Comparison of ENCODE assay signal across 7 mouse cellular contexts in the genomic region with DNA sequence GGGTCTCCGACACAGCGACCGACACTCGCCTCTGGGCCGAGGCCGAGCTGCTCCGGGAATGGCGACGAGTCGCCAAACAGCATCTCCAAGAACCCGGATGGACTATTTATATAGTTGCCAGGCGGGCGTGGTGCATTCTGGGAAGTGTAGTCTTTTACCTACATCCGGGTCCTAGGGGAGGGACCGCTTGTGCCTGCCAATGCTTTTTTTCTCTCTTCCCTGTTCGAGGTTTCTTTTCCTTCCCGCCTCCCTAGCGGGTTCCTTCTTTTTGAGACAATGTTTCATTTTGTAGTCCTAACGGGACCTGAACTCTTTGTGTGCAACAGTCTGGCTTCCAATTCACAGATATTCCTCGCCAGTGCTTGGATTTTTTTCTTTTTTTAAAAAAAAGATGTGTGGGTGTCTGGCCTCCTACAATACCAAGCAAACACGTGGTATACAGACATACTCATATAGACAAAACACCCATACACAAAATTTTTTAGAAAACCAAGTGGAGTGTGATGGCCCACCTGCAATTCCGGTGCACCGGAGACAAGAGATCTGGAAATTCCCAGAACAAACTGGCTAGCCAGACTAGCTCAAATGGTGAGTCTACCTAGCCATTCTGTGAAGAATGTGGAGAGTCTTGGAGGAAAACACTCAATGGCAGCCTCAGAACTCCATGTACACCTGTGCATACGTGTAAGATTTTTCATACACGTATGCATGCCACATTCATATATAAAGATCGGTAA. TPM values are rescaled to one million over a fixed set of nuclear protein-coding genes. Genes with fewer than 3 reads are reported as not detected.
DNase-seq lines count a peak whose midpoint lies in the region; ATAC-seq and TF ChIP-seq lines count a peak whose summit lies in the region.

A gene (minus strand): TSS at position 87 of the 737 bp plus-strand sequence.

- H3K4me2 ChIP-seq in intestine, postnatal 0 days (replicated peaks; ENCODE audit: low read depth) = peak within 1 kb of the TSS; percentile 81
- H3K4me2 ChIP-seq in midbrain, embryonic 12.5 days (replicated peaks) = peak within 1 kb of the TSS; percentile 81

- intact Hi-C loops in left cerebral cortex, postnatal 4 days (cut with DNase I) = no loop called here

- H3K9me3 ChIP-seq in intestine, postnatal 0 days (ENCODE audit: control insufficient read depth) = no peaks in the 10 kb centered on the region
- H3K9me3 ChIP-seq in midbrain, embryonic 12.5 days = no peaks in the 10 kb centered on the region

- ATAC-seq in intestine, postnatal 0 days = peak; percentile 85
- ATAC-seq in midbrain, embryonic 12.5 days (ENCODE audit: low FRiP score, low read depth) = peak; percentile 87

- H3K27me3 ChIP-seq in intestine, postnatal 0 days (replicated peaks; ENCODE audit: control insufficient read depth, insufficient read depth, low read length) = no peaks in the 10 kb centered on the region
- no peaks in the 10 kb centered on the region for H3K27me3 ChIP-seq in midbrain, embryonic 12.5 days
- no peaks in the 10 kb centered on the region for H3K27me3 ChIP-seq in small intestine, adult 2 months (ENCODE audit: control insufficient read depth, insufficient read depth, low read length)

- TF ChIP-seq CTCF in intestine, postnatal 0 days (IDR thresholded peaks at IDR 0.05; ENCODE audit: low read depth) = no peak
- TF ChIP-seq CTCF in small intestine, adult 2 months (IDR thresholded peaks at IDR 0.05; ENCODE audit: extremely low read depth, insufficient read length, insufficient replicate concordance, low read depth, low read length) = no peak

- no peaks in the 10 kb centered on the region for H3K36me3 ChIP-seq in intestine, postnatal 0 days (ENCODE audit: control insufficient read depth, insufficient read depth)
- peaks cover 15% of the 10 kb centered on the region; the same call in 1 of the 2 replicates for H3K36me3 ChIP-seq in midbrain, embryonic 12.5 days
- H3K36me3 ChIP-seq in small intestine, adult 2 months (ENCODE audit: control insufficient read depth, insufficient read depth, low read length) = 0 out of 2 replicates have a peak, but pooled peaks cover 8% of the 10 kb centered on the region

- peak within 1 kb of the TSS; percentile 79 for H3K27ac ChIP-seq in intestine, postnatal 0 days (ENCODE audit: low read depth, low read length)
- H3K27ac ChIP-seq in midbrain, embryonic 12.5 days (replicated peaks) = peak within 1 kb of the TSS; percentile 88
- H3K27ac ChIP-seq in small intestine, adult 2 months (ENCODE audit: insufficient read depth, low read depth, low read length) = peak within 1 kb of the TSS; percentile 26

- peak; percentile 96 for DNase-seq in adrenal gland, adult 8-10 months
- DNase-seq in embryo, embryonic 9.5 days (ENCODE audit: extremely low spot score) = peak; percentile 99
- DNase-seq in gonadal fat pad, adult 2 months (ENCODE audit: low read depth) = peak; percentile 68
- peak; percentile 97 for DNase-seq in left cerebral cortex, postnatal 4 days

- H3K9ac ChIP-seq in intestine, postnatal 0 days (ENCODE audit: low read depth, low read length) = peak within 1 kb of the TSS; percentile 97
- peak within 1 kb of the TSS; percentile 96 for H3K9ac ChIP-seq in midbrain, embryonic 12.5 days (replicated peaks)

- WGBS in intestine, postnatal 0 days = 12% methylated on average over 26 of the region's 26 CpGs
- WGBS in midbrain, embryonic 12.5 days = 15% methylated on average over 26 of the region's 26 CpGs
- 11% methylated on average over 26 of the region's 26 CpGs for WGBS in small intestine, adult 2 months

- TF ChIP-seq POLR2A in small intestine, adult 2 months (IDR thresholded peaks at IDR 0.05; ENCODE audit: low read depth, low read length) = peak; percentile 98

- peak within 1 kb of the TSS; percentile 97 for H3K4me3 ChIP-seq in intestine, postnatal 0 days (ENCODE audit: low read depth, low read length)
- H3K4me3 ChIP-seq in midbrain, embryonic 12.5 days = peak within 1 kb of the TSS; percentile 99
- H3K4me3 ChIP-seq in small intestine, adult 2 months (ENCODE audit: low read depth, low read length) = peak within 1 kb of the TSS; percentile 81

- H3K4me1 ChIP-seq in intestine, postnatal 0 days (replicated peaks; ENCODE audit: control insufficient read depth, insufficient read depth, low read length) = 0 out of 2 replicates have a peak, but pooled peaks cover 6% of the 10 kb centered on the region
- peaks cover 40% of the 10 kb centered on the region for H3K4me1 ChIP-seq in midbrain, embryonic 12.5 days
- peaks cover 12% of the 10 kb centered on the region; the same call in 1 of the 2 replicates for H3K4me1 ChIP-seq in small intestine, adult 2 months (ENCODE audit: control insufficient read depth, insufficient read depth, insufficient read length, low read length)

RNA-seq across cellular contexts. Expression of the gene that starts here (rescaled TPM):
- 100 to 1,000 TPM; 218 to 258 (median 235) TPM for total RNA-seq in adrenal gland, adult 8-10 months (2022)
- polyA plus RNA-seq in gonadal fat pad, adult 2 months (2012; rRNA removed) = 162 and 183 TPM in 2 replicates
- polyA plus RNA-seq in intestine, postnatal 0 days (2015; fragmentation: Nextera tagmentation; extraction: Ambion mirVana) = 64.9 and 69.1 TPM in 2 replicates
- total RNA-seq in left cerebral cortex, postnatal 4 days (2021) = 100 to 1,000 TPM; 262 to 280 TPM
- 196 and 208 TPM in 2 replicates for polyA plus RNA-seq in midbrain, embryonic 12.5 days (2016; fragmentation: Nextera tagmentation; extraction: Ambion mirVana)
- polyA plus RNA-seq in small intestine, adult 2 months (2012; rRNA removed) = 80.5 and 148 TPM in 2 replicates

Comparison
In these comparisons a context has a peak if more than half of its experiments do, and no peak if none do; other contexts are left out.
1. Peak in every context shown above with its lines: DNase-seq, ATAC-seq, H3K4me3 ChIP-seq and H3K27ac ChIP-seq.
2. H3K27ac ChIP-seq: peak in every context shown above with its lines; median percentile 88 in midbrain, embryonic 12.5 days; 79 in intestine, postnatal 0 days; 26 in small intestine, adult 2 months.